Mouse (Mus musculus): ENCODE data around the gene Rgs1.

The Rgs1 gene

GRCm38 (mm10) chr1:144248923-144249322, at the start of gene Rgs1:
Gene Rgs1, minus strand, starts transcription at chr1:144249242.
- no peak for ATAC-seq (ENCODE audit: insufficient number of reproducible peaks, low FRiP score, low TSS enrichment)

DNA sequence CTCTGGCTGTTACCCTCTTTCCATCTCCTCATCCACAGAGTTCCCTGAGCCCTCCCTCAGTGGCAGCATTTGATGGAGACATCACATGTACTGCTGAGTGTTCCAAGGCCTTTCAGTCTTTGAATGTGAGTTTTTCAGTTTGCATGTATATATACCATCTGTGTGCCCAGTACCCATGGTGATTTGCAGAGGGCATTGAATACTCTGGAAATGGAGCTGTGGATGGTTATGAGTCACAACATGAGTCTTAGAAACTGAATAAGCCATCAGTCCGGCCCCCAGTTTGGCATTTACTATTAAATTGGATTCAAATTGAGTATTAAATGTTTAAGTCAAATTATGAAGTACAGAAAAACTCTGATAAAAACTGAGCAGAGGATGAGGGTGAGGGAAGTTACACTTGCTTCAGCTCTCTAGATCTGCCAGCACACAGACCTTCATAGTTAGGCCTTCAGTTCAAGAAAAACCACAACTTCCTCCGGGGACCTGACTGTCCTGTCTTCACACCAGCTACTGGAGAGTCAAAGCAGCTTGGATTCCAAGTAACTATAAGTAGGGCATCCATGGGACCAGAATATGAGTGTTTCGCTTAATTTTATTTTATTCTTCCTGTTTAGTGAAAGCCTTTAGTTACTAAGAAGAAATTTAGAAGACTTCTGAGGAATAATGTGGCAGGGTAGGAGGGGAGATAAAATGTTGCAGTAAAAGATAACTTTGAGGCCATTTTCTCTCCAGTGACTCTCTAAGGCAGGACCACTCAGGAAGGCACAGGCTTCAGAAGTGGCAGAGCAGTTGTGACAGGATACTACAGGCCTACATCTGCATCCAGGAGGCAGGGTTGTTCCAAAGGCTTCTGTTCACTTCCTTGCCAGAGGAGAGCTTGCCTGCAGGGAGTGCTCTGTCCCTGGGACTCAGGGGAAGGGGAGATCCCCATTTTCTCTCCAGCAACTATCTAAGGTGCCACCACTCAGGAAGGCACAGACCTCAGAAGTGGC, 34.3 kb upstream of the Rgs1 start:
- ATAC-seq (ENCODE audit: insufficient number of reproducible peaks, low FRiP score, low TSS enrichment): no peak

- no peak for ATAC-seq (ENCODE audit: insufficient number of reproducible peaks, low FRiP score, low TSS enrichment)
Observed at GRCm38 (mm10) chr1:144280056-144280455, 31.0 kb upstream of the Rgs1 start.

GRCm38 (mm10) chr1:144272991-144273390, 23.9 kb upstream of the Rgs1 start:
- ATAC-seq (ENCODE audit: insufficient number of reproducible peaks, low FRiP score, low TSS enrichment): no peak

GRCm38 (mm10) chr1:144269112-144269511, 20.1 kb upstream of the Rgs1 start:
- no peak for ATAC-seq (ENCODE audit: insufficient number of reproducible peaks, low FRiP score, low TSS enrichment)

DNA sequence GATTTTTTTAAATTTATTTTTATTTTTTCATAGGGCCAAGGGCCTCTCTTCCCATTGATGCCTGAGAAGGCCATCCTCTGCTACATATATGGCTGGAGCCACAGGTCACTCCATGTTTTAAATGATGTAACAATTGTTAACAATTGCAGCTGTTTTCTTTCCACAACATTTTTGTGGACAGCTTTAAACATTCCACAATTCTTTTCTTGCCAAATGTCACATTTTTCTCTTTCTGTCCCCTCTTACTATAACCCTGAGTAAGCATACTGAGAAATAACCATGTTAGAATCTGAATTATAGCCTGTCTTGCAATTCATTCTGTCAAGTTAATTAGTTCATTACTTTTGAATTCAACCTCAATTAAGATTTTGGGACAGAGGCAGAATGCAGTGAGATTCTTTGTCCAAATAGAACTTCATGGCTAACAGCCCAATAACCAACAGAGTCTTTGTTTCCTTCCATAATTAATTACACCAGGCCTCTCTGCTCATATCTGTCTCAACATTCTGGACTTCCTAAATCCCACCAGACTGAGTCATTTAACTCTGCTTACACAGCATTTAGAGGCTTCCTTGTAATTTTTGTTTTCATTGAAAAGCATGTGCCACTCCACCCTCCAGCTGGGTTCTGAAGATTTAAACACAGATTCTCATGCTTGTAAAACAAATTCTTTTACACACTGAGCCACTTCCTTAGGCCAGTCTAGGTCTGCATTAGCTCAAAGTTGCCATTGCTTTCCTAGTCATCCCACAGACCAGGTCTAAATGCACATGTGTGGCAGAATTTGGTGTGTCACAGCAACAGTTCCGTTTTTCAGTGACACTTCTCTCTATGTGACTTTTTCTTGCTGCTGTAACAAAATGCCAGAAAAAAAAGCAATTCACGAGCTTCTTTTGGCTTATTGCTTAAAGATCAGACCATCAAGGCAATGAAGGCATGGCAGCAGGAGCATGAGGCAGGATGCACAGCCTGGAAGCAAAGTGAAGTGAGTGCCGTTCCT, 18.7 kb upstream of the Rgs1 start:
- ATAC-seq (ENCODE audit: insufficient number of reproducible peaks, low FRiP score, low TSS enrichment): no peak

DNA sequence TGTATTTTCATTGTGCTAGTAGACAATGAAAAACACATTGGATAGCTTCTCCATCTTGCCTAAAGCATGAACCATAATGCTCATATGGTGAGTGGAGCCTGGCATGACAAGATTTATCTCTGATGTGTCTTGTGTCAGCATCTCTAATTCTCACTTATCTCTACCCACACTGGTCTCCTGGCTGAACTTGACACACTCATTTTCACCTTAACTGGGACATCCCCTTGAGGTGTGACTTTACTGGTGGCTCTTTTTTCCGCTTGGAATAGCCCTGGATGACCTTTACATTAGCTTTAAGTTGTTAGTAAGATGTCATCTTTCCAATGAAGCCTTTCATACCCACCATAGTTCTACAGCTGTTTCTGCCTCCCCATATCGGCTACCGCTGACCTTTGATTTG, 15.0 kb upstream of the Rgs1 start:
- no peak for ATAC-seq (ENCODE audit: insufficient number of reproducible peaks, low FRiP score, low TSS enrichment)

DNA sequence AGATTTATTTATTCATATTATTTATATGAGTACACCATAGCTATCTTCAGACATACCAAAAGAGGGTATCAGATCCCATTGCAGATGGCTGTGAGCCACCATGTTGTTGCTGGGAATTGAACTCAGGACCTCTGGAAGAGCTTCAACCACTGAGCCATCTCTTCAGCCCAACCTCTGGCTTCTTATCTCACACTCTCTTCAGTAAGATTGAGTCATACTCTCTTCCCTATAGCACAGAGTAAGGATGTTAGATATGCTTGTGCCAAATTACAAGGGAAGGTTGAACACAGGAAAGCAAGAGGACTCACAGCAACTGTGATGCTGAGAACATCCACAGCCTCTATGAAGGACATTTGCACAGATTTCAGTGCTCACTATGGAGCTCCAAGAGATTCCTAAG, 13.0 kb upstream of the Rgs1 start:
- no peak for ATAC-seq (ENCODE audit: insufficient number of reproducible peaks, low FRiP score, low TSS enrichment)

DNA sequence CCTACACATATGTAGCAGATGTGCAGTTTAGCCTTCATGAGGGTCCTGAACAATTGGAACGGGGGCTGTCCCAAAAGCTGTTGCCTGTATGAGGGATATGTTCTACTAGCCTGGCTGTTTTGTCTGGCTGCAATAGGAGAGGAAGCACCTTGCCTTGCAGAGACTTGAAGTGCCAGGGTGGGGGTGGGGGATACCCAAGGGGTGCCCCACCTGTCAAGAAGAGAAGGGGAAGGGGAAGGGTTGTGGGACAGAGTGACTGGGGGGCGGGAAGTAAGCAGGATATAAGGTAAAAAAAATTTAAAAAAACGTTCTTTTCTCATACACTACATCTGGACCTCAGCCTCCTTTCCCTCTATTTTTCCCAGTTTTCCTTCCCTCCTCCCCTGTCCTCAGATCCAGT, 9.7 kb upstream of the Rgs1 start:
- ATAC-seq (ENCODE audit: insufficient number of reproducible peaks, low FRiP score, low TSS enrichment): no peak

DNA sequence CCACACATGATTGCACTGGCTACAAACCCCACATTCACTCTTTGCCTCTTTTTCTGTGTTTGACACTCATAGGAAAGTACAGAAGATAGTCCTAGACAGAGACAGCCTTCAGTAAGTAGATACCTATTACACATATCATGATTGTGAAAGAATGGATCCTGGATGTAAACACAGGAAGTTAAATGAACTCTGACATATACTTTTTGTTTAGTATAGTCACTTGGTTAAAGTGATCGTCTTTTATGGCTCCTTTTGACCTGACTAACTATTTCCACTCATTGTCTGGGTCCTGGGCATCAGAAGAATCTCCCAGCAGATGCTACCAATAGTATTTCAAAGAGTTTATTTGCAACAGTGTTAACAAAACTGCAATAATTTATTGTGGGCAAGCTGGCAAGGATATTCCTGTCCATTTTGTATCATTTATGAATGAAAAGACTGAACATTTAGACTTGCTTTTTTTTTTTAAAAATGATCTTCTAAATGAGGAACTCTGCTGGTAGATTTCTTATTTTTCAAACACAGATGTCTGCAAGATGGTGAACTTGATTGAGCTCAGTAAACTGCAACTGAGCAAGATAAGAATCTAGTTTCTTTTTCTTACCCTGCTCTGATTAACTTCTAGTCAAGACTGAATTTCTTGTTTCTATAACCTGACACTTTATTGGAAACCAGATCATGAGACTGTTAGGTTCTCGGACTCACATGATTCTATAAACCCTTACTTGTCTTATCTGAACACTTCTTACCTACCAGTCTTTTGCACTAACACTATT, 7.7 kb upstream of the Rgs1 start:
- no peak for ATAC-seq (ENCODE audit: insufficient number of reproducible peaks, low FRiP score, low TSS enrichment)

- no peak for ATAC-seq (ENCODE audit: insufficient number of reproducible peaks, low FRiP score, low TSS enrichment)
Observed at GRCm38 (mm10) chr1:144248206-144248605, 836 bp downstream of the Rgs1 start.

- ATAC-seq (ENCODE audit: insufficient number of reproducible peaks, low FRiP score, low TSS enrichment): no peak
Observed at GRCm38 (mm10) chr1:144247382-144247781, 1.7 kb downstream of the Rgs1 start.

DNA sequence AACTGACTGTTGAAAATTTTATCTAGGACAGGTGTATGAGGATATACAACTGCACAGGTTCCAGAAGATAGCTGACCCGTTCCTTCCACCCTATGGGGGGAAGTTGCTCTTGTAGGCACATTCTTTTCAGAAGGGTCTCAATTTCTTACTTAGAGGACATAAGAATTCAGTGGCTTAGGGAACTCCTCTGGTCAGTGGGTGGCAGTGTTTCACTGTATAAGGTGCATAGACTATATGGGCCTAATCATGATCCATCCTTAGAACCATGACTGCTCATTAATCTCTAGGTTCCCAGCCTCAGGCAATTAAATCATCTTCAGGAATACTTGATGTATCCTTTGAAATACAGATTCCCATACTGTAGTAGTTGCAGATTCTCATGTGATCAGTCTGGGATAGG, 5.5 kb downstream of the Rgs1 start:
- peak; percentile 20; the same call in 1 of the 2 replicates for ATAC-seq (ENCODE audit: insufficient number of reproducible peaks, low FRiP score, low TSS enrichment)

DNA sequence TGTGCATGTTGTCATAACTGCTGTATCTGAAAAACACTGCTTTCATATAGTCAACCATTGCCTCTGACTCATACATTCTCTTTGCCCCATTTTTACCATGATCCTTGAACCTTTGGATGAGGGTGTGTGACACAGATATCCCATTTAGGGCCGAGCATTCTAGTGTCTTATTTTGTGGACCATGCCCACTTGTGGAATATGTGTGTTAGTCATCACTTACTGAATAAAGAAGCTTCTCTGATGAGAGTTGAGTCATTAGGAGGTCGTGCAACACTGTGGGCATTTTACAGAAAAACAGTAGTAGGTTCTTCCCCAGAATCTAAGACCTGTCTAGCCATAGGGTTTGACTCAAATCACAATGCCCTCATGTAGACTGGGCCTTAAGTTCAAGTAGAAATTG, 9.8 kb downstream of the Rgs1 start:
- no peak for ATAC-seq (ENCODE audit: insufficient number of reproducible peaks, low FRiP score, low TSS enrichment)

DNA sequence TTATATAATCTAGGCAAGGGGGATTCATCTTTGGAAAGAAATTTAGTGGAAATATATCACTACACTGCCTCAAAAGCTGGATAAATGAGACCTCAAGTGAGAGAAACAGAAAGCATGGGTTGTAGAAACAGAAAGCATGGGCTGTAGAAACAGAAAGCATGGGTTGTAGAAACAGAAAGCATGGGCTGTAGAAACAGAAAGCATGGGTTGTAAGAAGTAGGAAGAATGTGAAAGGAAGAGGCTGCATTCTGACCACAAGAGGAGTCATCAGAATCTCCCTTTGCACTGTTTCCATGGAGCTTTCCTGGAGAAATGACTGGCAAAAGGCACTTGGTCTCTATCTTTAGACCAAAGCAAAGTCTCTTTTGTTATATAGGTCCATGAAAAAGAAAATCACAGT, 33.8 kb downstream of the Rgs1 start:
- no peak for ATAC-seq (ENCODE audit: insufficient number of reproducible peaks, low FRiP score, low TSS enrichment)

DNA sequence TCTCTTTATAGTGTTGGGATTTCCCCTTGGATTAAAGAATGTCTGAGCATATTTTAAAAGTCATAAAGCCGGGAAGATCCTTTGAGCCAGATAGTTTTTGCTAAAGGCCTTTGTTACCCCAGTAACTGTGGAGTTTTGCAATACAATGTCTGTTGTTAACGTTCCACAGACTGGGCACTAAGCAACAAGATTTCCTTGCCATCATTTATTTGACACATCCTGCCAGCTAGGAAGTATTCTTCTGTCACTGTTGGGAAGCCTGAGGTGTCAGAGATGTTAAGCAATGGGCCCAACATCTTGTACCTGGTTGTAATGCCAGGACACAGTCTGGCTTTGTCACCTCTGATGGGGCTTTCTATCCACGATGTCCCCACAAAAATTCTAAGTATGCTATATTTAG, 38.1 kb downstream of the Rgs1 start:
- ATAC-seq (ENCODE audit: insufficient number of reproducible peaks, low FRiP score, low TSS enrichment): no peak

DNA sequence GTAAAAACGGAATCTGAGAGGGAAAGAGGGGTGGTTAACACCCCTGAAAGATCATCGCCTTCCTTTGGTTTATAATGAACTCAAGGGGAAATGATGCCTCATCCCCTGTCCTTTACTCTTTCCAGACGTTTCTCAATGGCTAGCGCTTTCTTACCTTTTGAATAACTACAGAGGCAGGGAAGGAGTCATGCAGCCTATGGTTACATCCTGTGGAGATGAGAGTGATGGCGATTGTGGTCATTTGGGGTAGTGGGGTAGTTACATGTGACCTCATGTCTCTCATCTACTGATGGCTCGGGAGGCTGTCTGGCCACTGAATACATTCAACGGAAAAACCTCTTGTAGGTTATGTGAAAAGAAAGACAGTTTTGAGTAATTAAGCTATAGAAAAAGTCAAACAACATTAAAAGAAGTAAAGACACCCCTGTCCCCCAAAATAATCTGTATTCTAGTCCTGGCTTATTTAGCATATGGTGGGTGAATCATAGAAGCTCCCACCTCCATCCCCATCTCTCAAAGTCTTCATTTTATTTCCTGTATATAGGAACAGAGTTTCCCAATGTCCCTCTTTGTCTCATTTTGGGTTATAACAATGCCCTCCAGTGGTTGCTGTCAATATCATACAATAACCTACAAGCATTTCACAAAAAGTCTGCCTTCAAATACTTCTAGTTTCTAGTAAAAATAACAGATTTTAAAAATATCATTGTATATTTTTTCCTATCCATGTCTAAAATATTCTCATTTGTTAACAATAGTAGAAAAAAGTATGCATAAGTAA, 42.6 kb downstream of the Rgs1 start:
- ATAC-seq (ENCODE audit: insufficient number of reproducible peaks, low FRiP score, low TSS enrichment): no peak

DNA sequence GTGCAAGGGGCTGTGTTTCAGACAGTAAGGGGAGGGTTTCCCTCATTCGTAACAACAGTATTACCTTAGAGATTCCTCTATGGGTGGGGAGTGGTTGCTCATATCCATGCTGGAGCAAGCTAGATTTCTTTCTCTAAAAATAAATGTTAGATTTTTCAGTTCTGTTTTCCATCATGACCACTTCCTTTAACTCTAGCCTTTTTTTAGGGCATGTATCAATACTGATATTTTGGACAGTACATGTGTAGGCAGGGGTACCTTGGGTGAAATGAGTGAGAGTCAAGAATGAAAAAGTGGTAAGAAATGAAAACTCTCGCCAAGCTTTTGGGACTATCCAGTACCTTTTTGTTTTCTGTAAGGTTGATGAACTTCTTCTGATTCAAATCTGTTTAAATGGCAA, 44.3 kb downstream of the Rgs1 start:
- no peak for ATAC-seq (ENCODE audit: insufficient number of reproducible peaks, low FRiP score, low TSS enrichment)

DNA sequence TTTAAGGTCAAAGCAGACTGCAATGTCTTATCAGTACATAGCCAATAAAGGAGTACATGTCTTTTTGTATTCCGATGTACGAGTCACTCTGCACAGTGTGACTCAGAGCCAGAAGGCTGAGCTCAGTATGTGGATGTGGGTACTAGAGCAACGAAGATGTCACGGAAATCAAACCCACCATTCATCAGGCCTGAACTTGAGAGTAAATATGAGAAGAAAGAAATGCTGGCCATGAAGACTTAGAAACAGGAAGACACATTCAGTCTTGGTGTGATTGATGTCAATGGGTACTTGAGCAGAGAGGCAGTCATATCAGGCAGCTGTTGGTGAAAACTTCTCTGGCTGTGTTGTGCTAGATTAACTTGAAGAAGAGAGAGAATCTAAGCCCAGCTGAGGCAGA, 46.1 kb downstream of the Rgs1 start:
- ATAC-seq (ENCODE audit: insufficient number of reproducible peaks, low FRiP score, low TSS enrichment): no peak
